Comparison of ENCODE assay signal across 33 mouse cellular contexts in genomic region chr2:82076883-82077282, GRCm38 (mm10). TPM values are rescaled to one million over a fixed set of nuclear protein-coding genes. Genes with fewer than 3 reads are reported as not detected.
"Had no signal": no experiment of that assay in that cellular context is flagged by ENCODE, and none has a peak within 500 bp of the region (broad histone marks: within the 10 kb centered on the region; RNA-seq: fewer than 3 reads in every experiment).

No protein-coding gene starts in this region.

- H3K9ac ChIP-seq: limb, embryonic 12.5 days; limb, embryonic 13.5 days; limb, embryonic 15.5 days; liver, embryonic 12.5 days; liver, embryonic 13.5 days; liver, embryonic 14.5 days; liver, embryonic 15.5 days; liver, postnatal 0 days; lung, embryonic 14.5 days; lung, embryonic 15.5 days; midbrain, embryonic 12.5 days; midbrain, embryonic 13.5 days; midbrain, embryonic 15.5 days; neural tube, embryonic 12.5 days had no signal

- H3K27ac ChIP-seq: limb, embryonic 10.5 days; limb, embryonic 12.5 days; limb, embryonic 13.5 days; limb, embryonic 15.5 days; liver, embryonic 12.5 days; liver, embryonic 13.5 days; liver, embryonic 14.5 days; liver, embryonic 15.5 days; lung, embryonic 15.5 days; macrophage; midbrain, embryonic 10.5 days; midbrain, embryonic 12.5 days; midbrain, embryonic 13.5 days; midbrain, embryonic 15.5 days; neural tube, embryonic 12.5 days had no signal

- H3K27me3 ChIP-seq: limb, embryonic 12.5 days; limb, embryonic 13.5 days; limb, embryonic 15.5 days; liver, embryonic 12.5 days; liver, embryonic 13.5 days; liver, embryonic 15.5 days; lung, embryonic 15.5 days; megakaryocyte, embryonic 14.5 days; midbrain, embryonic 12.5 days; midbrain, embryonic 13.5 days; midbrain, embryonic 15.5 days; neural tube, embryonic 12.5 days had no signal

- H3K4me1 ChIP-seq: limb, embryonic 10.5 days; limb, embryonic 12.5 days; limb, embryonic 13.5 days; limb, embryonic 15.5 days; liver, embryonic 12.5 days; liver, embryonic 13.5 days; liver, embryonic 15.5 days; lung, embryonic 15.5 days; megakaryocyte, embryonic 14.5 days; midbrain, embryonic 10.5 days; midbrain, embryonic 12.5 days; midbrain, embryonic 13.5 days; midbrain, embryonic 15.5 days; neural tube, embryonic 12.5 days had no signal

- ATAC-seq: liver, embryonic 12.5 days; liver, postnatal 0 days; lung, postnatal 0 days; midbrain, embryonic 13.5 days; midbrain, embryonic 15.5 days; midbrain, embryonic 16.5 days had no signal

- H3K36me3 ChIP-seq: limb, embryonic 10.5 days; limb, embryonic 12.5 days; limb, embryonic 13.5 days; limb, embryonic 15.5 days; liver, embryonic 12.5 days; liver, embryonic 13.5 days; liver, embryonic 15.5 days; lung, embryonic 15.5 days; midbrain, embryonic 10.5 days; midbrain, embryonic 12.5 days; midbrain, embryonic 13.5 days; midbrain, embryonic 15.5 days; neural tube, embryonic 12.5 days had no signal

- H3K4me2 ChIP-seq: limb, embryonic 12.5 days; limb, embryonic 13.5 days; limb, embryonic 15.5 days; liver, embryonic 11.5 days; liver, embryonic 12.5 days; liver, embryonic 13.5 days; liver, embryonic 15.5 days; lung, embryonic 14.5 days; lung, embryonic 15.5 days; midbrain, embryonic 11.5 days; midbrain, embryonic 12.5 days; midbrain, embryonic 13.5 days; midbrain, embryonic 15.5 days; neural tube, embryonic 12.5 days had no signal

- H3K4me3 ChIP-seq: limb, embryonic 10.5 days; limb, embryonic 12.5 days; limb, embryonic 13.5 days; limb, embryonic 15.5 days; liver, embryonic 12.5 days; liver, embryonic 13.5 days; liver, embryonic 15.5 days; lung, embryonic 15.5 days; megakaryocyte, embryonic 14.5 days; midbrain, embryonic 10.5 days; midbrain, embryonic 12.5 days; midbrain, embryonic 13.5 days; midbrain, embryonic 15.5 days; myocyte; neural tube, embryonic 12.5 days had no signal

- DNase-seq: left cerebral cortex, postnatal 4 days; liver; liver, embryonic 13.5 days; liver, postnatal 0 days; lung, adult 18-20 months; lung, adult 2 months; lung, embryonic 14.5 days; lung, postnatal 10 days; lung, postnatal 14 days; lung, postnatal 36 days; lung, postnatal 4 days; midbrain, embryonic 14.5 days had no signal

- H3K9me3 ChIP-seq: limb, embryonic 10.5 days; limb, embryonic 12.5 days; limb, embryonic 13.5 days; limb, embryonic 15.5 days; liver, embryonic 12.5 days; liver, embryonic 13.5 days; liver, embryonic 15.5 days; lung, embryonic 15.5 days; megakaryocyte, embryonic 14.5 days; midbrain, embryonic 10.5 days; midbrain, embryonic 12.5 days; midbrain, embryonic 13.5 days; midbrain, embryonic 15.5 days; neural tube, embryonic 12.5 days had no signal

RNA-seq across cellular contexts. Expression of gene Zfp804a, which starts 23.9 kb away (rescaled TPM):
- polyA plus RNA-seq: liver, adult 2 months; liver, embryonic 15.5 days; liver, postnatal 0 days; lung, adult 2 months; lung, postnatal 0 days; macrophage; myocyte had no signal
